In genomic region chr17:85660016-85660415, GRCm38 (mm10) we compare ENCODE assay signal across 16 mouse cellular contexts. TPM values are rescaled to one million over a fixed set of nuclear protein-coding genes. Genes with fewer than 3 reads are reported as not detected.
"Had no signal": no experiment of that assay in that cellular context is flagged by ENCODE, and none has a peak within 500 bp of the region (broad histone marks: within the 10 kb centered on the region; RNA-seq: fewer than 3 reads in every experiment).

No protein-coding gene starts in this region.

- H3K9ac ChIP-seq: limb, embryonic 12.5 days; liver, embryonic 13.5 days; midbrain, embryonic 12.5 days; neural tube, embryonic 13.5 days had no signal

- H3K27ac ChIP-seq: limb, embryonic 12.5 days; liver, embryonic 13.5 days; midbrain, embryonic 12.5 days; neural tube, embryonic 13.5 days; stomach, postnatal 0 days had no signal

- DNase-seq: kidney, postnatal 36 days; layer of hippocampus, adult 9-11 months; layer of hippocampus, postnatal 36 days; liver; liver, embryonic 13.5 days; lung, adult 18-20 months; lung, postnatal 36 days; thymus, postnatal 4 days had no signal

- H3K36me3 ChIP-seq: limb, embryonic 12.5 days; liver, embryonic 13.5 days; midbrain, embryonic 12.5 days; neural tube, embryonic 13.5 days had no signal

- ATAC-seq: midbrain, embryonic 16.5 days had no signal

- H3K4me3 ChIP-seq: limb, embryonic 12.5 days; liver, embryonic 13.5 days; midbrain, embryonic 12.5 days; neural tube, embryonic 13.5 days had no signal

- H3K9me3 ChIP-seq: limb, embryonic 12.5 days; liver, embryonic 13.5 days; midbrain, embryonic 12.5 days; neural tube, embryonic 13.5 days had no signal

- H3K4me2 ChIP-seq: limb, embryonic 12.5 days; liver, embryonic 13.5 days; midbrain, embryonic 12.5 days; neural tube, embryonic 13.5 days had no signal

- H3K4me1 ChIP-seq: liver, embryonic 13.5 days; midbrain, embryonic 12.5 days had no signal

RNA-seq across cellular contexts. Expression of gene Six2, which starts 28.1 kb away (rescaled TPM):
- total RNA-seq: megakaryocyte, adult 5-6 weeks had no signal
- polyA plus RNA-seq: liver, embryonic 13.5 days; neural tube, embryonic 13.5 days had no signal

RNA-seq across cellular contexts. Expression of gene Six3, which starts 46.6 kb away (rescaled TPM):
- total RNA-seq: megakaryocyte, adult 5-6 weeks had no signal
- polyA plus RNA-seq: kidney, embryonic 16.5 days; limb, embryonic 12.5 days; liver, embryonic 13.5 days; lung, embryonic 16.5 days; neural tube, embryonic 13.5 days; stomach, postnatal 0 days had no signal
